ENCODE assay signal across 17 mouse cellular contexts in the genomic region with DNA sequence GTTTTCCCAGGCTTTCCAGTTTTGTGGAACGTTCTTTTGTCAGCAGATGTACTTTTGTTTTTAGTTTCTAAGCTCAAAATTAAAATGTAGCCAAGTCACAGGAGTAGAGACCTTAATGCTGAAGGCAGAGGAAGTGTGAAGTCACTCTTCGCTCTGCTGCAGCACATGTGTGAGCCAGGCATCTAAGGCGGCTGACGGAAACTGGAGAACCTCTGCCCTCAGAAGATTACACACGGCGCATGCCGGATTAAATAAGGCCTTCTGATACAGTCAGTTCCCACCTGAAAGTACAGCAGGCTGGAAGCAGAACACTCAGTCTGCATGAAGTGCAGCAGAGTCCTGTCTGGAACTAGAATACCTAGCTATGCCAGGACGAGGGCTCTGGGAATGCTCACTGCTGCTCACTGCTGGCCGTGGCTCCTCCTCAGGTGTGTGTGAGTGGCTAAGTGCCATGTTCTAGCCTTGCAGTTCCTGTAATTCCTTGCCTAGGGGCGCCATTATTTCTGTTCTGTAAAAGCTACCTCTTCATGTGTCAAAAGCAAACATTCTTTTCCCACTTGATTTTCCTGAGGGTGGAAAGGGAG. TPM values are rescaled to one million over a fixed set of nuclear protein-coding genes. Genes with fewer than 3 reads are reported as not detected.
DNase-seq lines count a peak whose midpoint lies in the region; ATAC-seq lines count a peak whose summit lies in the region.
"Had no signal": no experiment of that assay in that cellular context is flagged by ENCODE, and none has a peak within 500 bp of the region (broad histone marks: within the 10 kb centered on the region; RNA-seq: fewer than 3 reads in every experiment).

No protein-coding gene starts in this region.

- H3K27me3 ChIP-seq in embryonic facial prominence, embryonic 15.5 days, result no peaks in the 10 kb centered on the region

- H3K4me1 ChIP-seq in embryonic facial prominence, embryonic 15.5 days, result peaks cover 8% of the 10 kb centered on the region

- WGBS in embryonic facial prominence, embryonic 15.5 days, result 39% methylated on average over 10 of the region's 10 CpGs

- DNase-seq in frontal cortex, adult 2 months (ENCODE audit: extremely low spot score in 1 of 2, low spot score in 1 of 2), result no peak
- peak; percentile 19 to 52 for DNase-seq in lung, adult 18-20 months
- no peak for DNase-seq in lung, postnatal 10 days
- DNase-seq in lung, postnatal 36 days, result peak; percentile 48
- DNase-seq: adrenal gland, adult 2 months; cerebellum, postnatal 25 days; gastrocnemius, postnatal 36 days had no signal

- H3K36me3 ChIP-seq in embryonic facial prominence, embryonic 15.5 days, result peaks cover 25% of the 10 kb centered on the region

- peak overlapping the region; percentile 8; the same call in 1 of the 2 replicates for H3K27ac ChIP-seq in embryonic facial prominence, embryonic 15.5 days (replicated peaks)

- no peak overlapping the region for H3K4me3 ChIP-seq in embryonic facial prominence, embryonic 15.5 days (replicated peaks)

- H3K9ac ChIP-seq in embryonic facial prominence, embryonic 15.5 days, result no peak overlapping the region

- peak; percentile 38; the same call in 1 of the 2 replicates for ATAC-seq in frontal cortex, adult (ENCODE audit: low TSS enrichment)
- ATAC-seq in embryonic facial prominence, embryonic 15.5 days (ENCODE audit: insufficient number of reproducible peaks, low FRiP score, low TSS enrichment, low read depth), result no peak
- ATAC-seq in cerebellum, adult (ENCODE audit: insufficient number of reproducible peaks, low FRiP score, low TSS enrichment), result no peak
- ATAC-seq in inflammation-experienced regulatory T-cells, adult 6 months, result no peak

- no peak overlapping the region for H3K4me2 ChIP-seq in embryonic facial prominence, embryonic 15.5 days (replicated peaks)

- H3K9me3 ChIP-seq in embryonic facial prominence, embryonic 15.5 days (replicated peaks), result no peaks in the 10 kb centered on the region

RNA-seq across cellular contexts. Expression of gene 4930595D18Rik, which starts 41.0 kb away (rescaled TPM):
- not detected in 2 replicates for polyA plus RNA-seq in frontal cortex, adult 2 months (2012; rRNA removed)
- polyA plus RNA-seq in embryonic facial prominence, embryonic 15.5 days (2015; fragmentation: Nextera tagmentation; extraction: Ambion mirVana), result not detected in 2 replicates
- polyA plus RNA-seq in inflammation-experienced regulatory T-cells, adult 6 months (2017; shearing (Covaris generic)), result 1 to 10 TPM in 2 of 3 experiments, not detected in 1; 1.4 to 1.5 TPM
- polyA plus RNA-seq: adrenal gland, adult 2 months; C2C12; heart, embryonic 16.5 days; kidney, embryonic 14.5 days; liver, adult 2 months; stomach, embryonic 14.5 days; urinary bladder, adult 2 months had no signal

RNA-seq across cellular contexts. Expression of gene Amn, which starts 45.6 kb away (rescaled TPM):
- polyA plus RNA-seq in frontal cortex, adult 2 months (2012; rRNA removed), result 11.3 and 15.5 TPM in 2 replicates
- 0.59 and 1.0 TPM in 2 replicates for polyA plus RNA-seq in embryonic facial prominence, embryonic 15.5 days (2015; fragmentation: Nextera tagmentation; extraction: Ambion mirVana)
- not detected for polyA plus RNA-seq in inflammation-experienced regulatory T-cells, adult 6 months (2017; shearing (Covaris generic))
- polyA plus RNA-seq: stomach, embryonic 14.5 days had no signal

RNA-seq across cellular contexts. Expression of gene Traf3, which starts 59.1 kb away (rescaled TPM):
- 28.0 and 28.5 TPM in 2 replicates for polyA plus RNA-seq in frontal cortex, adult 2 months (2012; rRNA removed)
- polyA plus RNA-seq in embryonic facial prominence, embryonic 15.5 days (2015; fragmentation: Nextera tagmentation; extraction: Ambion mirVana), result 10.6 and 12.1 TPM in 2 replicates
- 10 to 100 TPM; 12.6 to 15.8 (median 13.7) TPM for polyA plus RNA-seq in inflammation-experienced regulatory T-cells, adult 6 months (2017; shearing (Covaris generic))

Comparison
In these comparisons a context has a peak if more than half of its experiments do, and no peak if none do; other contexts are left out.
1. DNase-seq: peak in lung, adult 18-20 months (2 of 2) and lung, postnatal 36 days (single experiment); none in frontal cortex, adult 2 months (0 of 2) and lung, postnatal 10 days (single experiment).